ENCODE assay signal across 21 mouse cellular contexts in genomic region chr6:128602026-128602425, GRCm38 (mm10). TPM values are rescaled to one million over a fixed set of nuclear protein-coding genes. Genes with fewer than 3 reads are reported as not detected.
A peak's percentile ranks its signal among the peaks of the same experiment; 100 is the strongest.
DNase-seq lines count a peak whose midpoint lies in the region; ATAC-seq and TF ChIP-seq lines count a peak whose summit lies in the region.
"Had no signal": no experiment of that assay in that cellular context is flagged by ENCODE, and none has a peak within 500 bp of the region (broad histone marks: within the 10 kb centered on the region; RNA-seq: fewer than 3 reads in every experiment).

No protein-coding gene starts in this region.

- no peaks in the 10 kb centered on the region for H3K9me3 ChIP-seq in hindbrain, postnatal 0 days (ENCODE audit: low read length)
- no peaks in the 10 kb centered on the region for H3K9me3 ChIP-seq in neural tube, embryonic 15.5 days (replicated peaks)
- no peaks in the 10 kb centered on the region for H3K9me3 ChIP-seq in lung, postnatal 0 days (ENCODE audit: low read length)
- H3K9me3 ChIP-seq: embryonic facial prominence, embryonic 13.5 days had no signal

- H3K4me3 ChIP-seq in hindbrain, postnatal 0 days (ENCODE audit: low read length), result no peak overlapping the region
- peak overlapping the region; percentile 10; the same call in 1 of the 2 replicates for H3K4me3 ChIP-seq in neural tube, embryonic 15.5 days (replicated peaks)
- H3K4me3 ChIP-seq in lung, postnatal 0 days (ENCODE audit: low read depth, low read length), result no peak overlapping the region
- H3K4me3 ChIP-seq: embryonic facial prominence, embryonic 13.5 days had no signal

- ATAC-seq in frontal cortex, adult (ENCODE audit: low TSS enrichment), result 0 out of 2 replicates have a peak, but pooled peaks have one; percentile 4
- ATAC-seq in hindbrain, postnatal 0 days, result no peak; the same call in 1 of the 2 replicates
- ATAC-seq in neural tube, embryonic 15.5 days (ENCODE audit: low FRiP score), result no peak
- no peak for ATAC-seq in lung, postnatal 0 days

- no peak overlapping the region for H3K27ac ChIP-seq in hindbrain, postnatal 0 days
- 0 out of 2 replicates have a peak overlapping the region, but pooled peaks have one; percentile 25 for H3K27ac ChIP-seq in neural tube, embryonic 15.5 days (replicated peaks)
- H3K27ac ChIP-seq in lung, postnatal 0 days (ENCODE audit: low read length), result no peak overlapping the region
- H3K27ac ChIP-seq: embryonic facial prominence, embryonic 13.5 days had no signal

- DNase-seq in frontal cortex, postnatal 36 days (ENCODE audit: low spot score in 2 of 2), result no peak
- peak; percentile 68 for DNase-seq in brain, embryonic 14.5 days (ENCODE audit: low read depth)
- DNase-seq in hindbrain, postnatal 0 days (ENCODE audit: low spot score), result peak; percentile 52
- no peak for DNase-seq in lung, postnatal 0 days (ENCODE audit: low spot score)
- no peak for DNase-seq in layer of hippocampus, postnatal 14 days (ENCODE audit: low spot score in 2 of 2)
- no peak for DNase-seq in spleen, postnatal 14 days (ENCODE audit: low spot score in 2 of 2)
- DNase-seq: cerebellum, adult 11-12 months; layer of hippocampus, adult 9-11 months; lung, postnatal 10 days; thymus, postnatal 14 days had no signal

- H3K4me2 ChIP-seq in hindbrain, postnatal 0 days (ENCODE audit: low read depth, low read length), result peak overlapping the region; percentile 42
- peak overlapping the region; percentile 32 for H3K4me2 ChIP-seq in neural tube, embryonic 15.5 days
- H3K4me2 ChIP-seq in lung, postnatal 0 days (replicated peaks; ENCODE audit: low read depth, low read length), result no peak overlapping the region
- H3K4me2 ChIP-seq: embryonic facial prominence, embryonic 13.5 days had no signal

- no peak for TF ChIP-seq POLR2A in brain, embryonic 14.5 days (IDR thresholded peaks at IDR 0.05; ENCODE audit: borderline replicate concordance, extremely low read depth, insufficient read depth, insufficient read length, poor library complexity, severe bottlenecking)

- H3K27me3 ChIP-seq in hindbrain, postnatal 0 days (ENCODE audit: insufficient read depth, low read length), result no peaks in the 10 kb centered on the region
- H3K27me3 ChIP-seq in neural tube, embryonic 15.5 days (replicated peaks), result no peaks in the 10 kb centered on the region
- H3K27me3 ChIP-seq in lung, postnatal 0 days (replicated peaks; ENCODE audit: insufficient read depth, low read length), result no peaks in the 10 kb centered on the region
- H3K27me3 ChIP-seq: embryonic facial prominence, embryonic 13.5 days had no signal

- no peak for TF ChIP-seq CTCF in brain, embryonic 14.5 days (IDR thresholded peaks at IDR 0.05; ENCODE audit: borderline replicate concordance, extremely low read depth, insufficient read depth, insufficient read length)
- TF ChIP-seq CTCF in hindbrain, postnatal 0 days (IDR thresholded peaks at IDR 0.05; ENCODE audit: low read depth), result no peak
- no peak for TF ChIP-seq CTCF in lung, postnatal 0 days (IDR thresholded peaks at IDR 0.05)

- H3K36me3 ChIP-seq in hindbrain, postnatal 0 days (ENCODE audit: insufficient read depth, low read length), result no peaks in the 10 kb centered on the region
- H3K36me3 ChIP-seq in neural tube, embryonic 15.5 days, result no peaks in the 10 kb centered on the region
- H3K36me3 ChIP-seq in lung, postnatal 0 days (ENCODE audit: insufficient read depth, low read length), result no peaks in the 10 kb centered on the region
- H3K36me3 ChIP-seq: embryonic facial prominence, embryonic 13.5 days had no signal

- no peak overlapping the region for H3K9ac ChIP-seq in hindbrain, postnatal 0 days (replicated peaks; ENCODE audit: low read length)
- no peak overlapping the region for H3K9ac ChIP-seq in neural tube, embryonic 15.5 days (replicated peaks)
- no peak overlapping the region for H3K9ac ChIP-seq in lung, postnatal 0 days (replicated peaks; ENCODE audit: low read depth)
- H3K9ac ChIP-seq: embryonic facial prominence, embryonic 13.5 days had no signal

- WGBS in hindbrain, postnatal 0 days, result 8% methylated on average over 3 of the region's 3 CpGs
- 27% methylated on average over 3 of the region's 3 CpGs for WGBS in neural tube, embryonic 15.5 days
- WGBS in lung, postnatal 0 days, result 29% methylated on average over 3 of the region's 3 CpGs

- no peaks in the 10 kb centered on the region; the same call in 1 of the 2 replicates for H3K4me1 ChIP-seq in hindbrain, postnatal 0 days (ENCODE audit: insufficient read depth, low read length)
- H3K4me1 ChIP-seq in neural tube, embryonic 15.5 days, result peaks cover 11% of the 10 kb centered on the region; the same call in 1 of the 2 replicates
- H3K4me1 ChIP-seq in lung, postnatal 0 days (ENCODE audit: insufficient read depth, low read depth, low read length), result no peaks in the 10 kb centered on the region
- H3K4me1 ChIP-seq: embryonic facial prominence, embryonic 13.5 days had no signal

- no peak for TF ChIP-seq EP300 in lung, postnatal 0 days (IDR thresholded peaks at IDR 0.05)

RNA-seq across cellular contexts. Expression of gene A2ml1, which starts 20.6 kb away (rescaled TPM):
- 0.83 and 1.2 TPM in 2 replicates for polyA plus RNA-seq in brain, embryonic 14.5 days (2012; rRNA removed)
- 0.79 and 1.6 TPM in 2 replicates for total RNA-seq in hindbrain, postnatal 0 days (2014; rRNA removed)
- 13.2 and 13.8 TPM in 2 replicates for polyA plus RNA-seq in hindbrain, postnatal 0 days (2015; fragmentation: Nextera tagmentation; extraction: Ambion mirVana)
- polyA plus RNA-seq in neural tube, embryonic 15.5 days (2015; fragmentation: Nextera tagmentation; extraction: Ambion mirVana), result 3.5 and 4.8 TPM in 2 replicates
- polyA plus RNA-seq in lung, postnatal 0 days (2015; fragmentation: Nextera tagmentation; extraction: Ambion mirVana), result 10.1 and 10.8 TPM in 2 replicates
- 10 to 100 TPM in 1 of 2 experiments, 1 to 10 TPM in 1; 6.1 to 10.0 TPM for total RNA-seq in layer of hippocampus, postnatal 14 days (2021)
- total RNA-seq: ES-E14; gastrocnemius, postnatal 4 days had no signal
- polyA plus RNA-seq: C2C12 had no signal

RNA-seq across cellular contexts. Expression of gene Klrb1a, which starts 21.3 kb away (rescaled TPM):
- polyA plus RNA-seq in brain, embryonic 14.5 days (2012; rRNA removed), result 0.12 TPM in 1 of 2 replicates, not detected in the other
- not detected in 2 replicates for total RNA-seq in hindbrain, postnatal 0 days (2014; rRNA removed)
- not detected in 2 replicates for polyA plus RNA-seq in hindbrain, postnatal 0 days (2015; fragmentation: Nextera tagmentation; extraction: Ambion mirVana)
- 0.70 TPM in 1 of 2 replicates, not detected in the other for polyA plus RNA-seq in neural tube, embryonic 15.5 days (2015; fragmentation: Nextera tagmentation; extraction: Ambion mirVana)
- polyA plus RNA-seq in lung, postnatal 0 days (2015; fragmentation: Nextera tagmentation; extraction: Ambion mirVana), result not detected in 2 replicates
- total RNA-seq in layer of hippocampus, postnatal 14 days (2021), result not detected
- total RNA-seq: ES-E14; gastrocnemius, postnatal 4 days; left cerebral cortex, postnatal 25 days; liver, adult 2 months had no signal
- polyA plus RNA-seq: C2C12; embryonic facial prominence, embryonic 13.5 days; frontal cortex, adult 2 months; intestine, embryonic 14.5 days; kidney, embryonic 16.5 days; liver, adult 2 months had no signal

Comparison
In these comparisons a context has a peak if more than half of its experiments do, and no peak if none do; other contexts are left out.
1. DNase-seq: peak in brain, embryonic 14.5 days (single experiment) and hindbrain, postnatal 0 days (single experiment); none in frontal cortex, postnatal 36 days (0 of 2), lung, postnatal 0 days (single experiment), layer of hippocampus, postnatal 14 days (0 of 2) and spleen, postnatal 14 days (0 of 2).